In genomic region chr8:87160416-87160815, GRCm38 (mm10) we compare ENCODE assay signal across 25 mouse cellular contexts.
DNase-seq lines count a peak whose midpoint lies in the region; ATAC-seq and TF ChIP-seq lines count a peak whose summit lies in the region.
"Had no signal": no experiment of that assay in that cellular context is flagged by ENCODE, and none has a peak within 500 bp of the region (broad histone marks: within the 10 kb centered on the region; RNA-seq: fewer than 3 reads in every experiment).

No protein-coding gene starts in this region.

- ATAC-seq in hindbrain, embryonic 12.5 days (ENCODE audit: low FRiP score), result no peak
- 0 out of 2 replicates have a peak, but pooled peaks have one; percentile 21 for ATAC-seq in hindbrain, embryonic 14.5 days (ENCODE audit: low FRiP score)
- ATAC-seq in midbrain, embryonic 15.5 days (replicated peaks), result 0 out of 2 replicates have a peak, but pooled peaks have one; percentile 45
- ATAC-seq: intestine, embryonic 15.5 days; liver, postnatal 0 days; Patski had no signal

- H3K27ac ChIP-seq in hindbrain, embryonic 10.5 days, result 0 out of 2 replicates have a peak overlapping the region, but pooled peaks have one; percentile 35
- no peak overlapping the region for H3K27ac ChIP-seq in hindbrain, embryonic 12.5 days
- 0 out of 2 replicates have a peak overlapping the region, but pooled peaks have one; percentile 9 for H3K27ac ChIP-seq in hindbrain, embryonic 14.5 days
- H3K27ac ChIP-seq in midbrain, embryonic 15.5 days, result peak overlapping the region; percentile 62
- H3K27ac ChIP-seq: embryonic facial prominence, embryonic 15.5 days; gastrocnemius, adult 2 months; heart, embryonic 10.5 days; intestine, embryonic 15.5 days; layer of hippocampus, adult 2 months had no signal

- H3K9me3 ChIP-seq in hindbrain, embryonic 10.5 days, result no peaks in the 10 kb centered on the region
- H3K9me3 ChIP-seq in hindbrain, embryonic 12.5 days (replicated peaks), result no peaks in the 10 kb centered on the region
- no peaks in the 10 kb centered on the region for H3K9me3 ChIP-seq in hindbrain, embryonic 14.5 days (ENCODE audit: control insufficient read depth, low read length)
- H3K9me3 ChIP-seq in midbrain, embryonic 15.5 days, result no peaks in the 10 kb centered on the region
- H3K9me3 ChIP-seq: embryonic facial prominence, embryonic 15.5 days; heart, embryonic 10.5 days; intestine, embryonic 15.5 days had no signal

- H3K36me3 ChIP-seq in hindbrain, embryonic 10.5 days, result no peaks in the 10 kb centered on the region
- no peaks in the 10 kb centered on the region for H3K36me3 ChIP-seq in hindbrain, embryonic 12.5 days
- H3K36me3 ChIP-seq in hindbrain, embryonic 14.5 days (replicated peaks; ENCODE audit: control insufficient read depth, insufficient read depth), result no peaks in the 10 kb centered on the region
- no peaks in the 10 kb centered on the region for H3K36me3 ChIP-seq in midbrain, embryonic 15.5 days (replicated peaks)
- H3K36me3 ChIP-seq: embryonic facial prominence, embryonic 15.5 days; G1E; heart, embryonic 10.5 days; intestine, embryonic 15.5 days had no signal

- WGBS in hindbrain, embryonic 10.5 days, result 70% methylated on average over 2 of the region's 2 CpGs
- WGBS in hindbrain, embryonic 12.5 days, result 63% methylated on average over 2 of the region's 2 CpGs
- WGBS in hindbrain, embryonic 14.5 days, result 45% methylated on average over 2 of the region's 2 CpGs
- WGBS in midbrain, embryonic 15.5 days, result 58% methylated on average over 2 of the region's 2 CpGs

- DNase-seq in hindbrain, embryonic 10.5 days (ENCODE audit: low spot score), result no peak
- DNase-seq in brain, embryonic 14.5 days (ENCODE audit: low read depth), result peak; percentile 52
- peak; percentile 43 for DNase-seq in hindbrain, embryonic 14.5 days (ENCODE audit: low spot score)
- DNase-seq in lung, postnatal 4 days, result no peak
- DNase-seq in frontal cortex, adult 2 months (ENCODE audit: extremely low spot score in 1 of 2, low spot score in 1 of 2), result no peak
- no peak for DNase-seq in thymus, postnatal 14 days
- DNase-seq: adrenal gland, adult 2 months; cerebellum, adult 18-20 months; cerebellum, postnatal 14 days; gastrocnemius, adult 2 months; heart, postnatal 4 days; kidney, adult 9 months; kidney, postnatal 25 days; liver, postnatal 0 days; lung, postnatal 10 days; thymus, postnatal 4 days had no signal

- TF ChIP-seq POLR2A in brain, embryonic 14.5 days (IDR thresholded peaks at IDR 0.05; ENCODE audit: borderline replicate concordance, extremely low read depth, insufficient read depth, insufficient read length, poor library complexity, severe bottlenecking), result no peak

- H3K9ac ChIP-seq in hindbrain, embryonic 12.5 days, result no peak overlapping the region
- H3K9ac ChIP-seq in hindbrain, embryonic 14.5 days, result no peak overlapping the region
- H3K9ac ChIP-seq in midbrain, embryonic 15.5 days, result no peak overlapping the region
- H3K9ac ChIP-seq: embryonic facial prominence, embryonic 15.5 days; intestine, embryonic 15.5 days; liver, postnatal 0 days had no signal

- H3K4me2 ChIP-seq in hindbrain, embryonic 12.5 days (replicated peaks), result no peak overlapping the region
- no peak overlapping the region for H3K4me2 ChIP-seq in hindbrain, embryonic 14.5 days (replicated peaks)
- H3K4me2 ChIP-seq in midbrain, embryonic 15.5 days, result no peak overlapping the region
- H3K4me2 ChIP-seq: embryonic facial prominence, embryonic 15.5 days; intestine, embryonic 15.5 days had no signal

- peaks cover 33% of the 10 kb centered on the region for H3K4me1 ChIP-seq in hindbrain, embryonic 10.5 days (replicated peaks)
- H3K4me1 ChIP-seq in hindbrain, embryonic 12.5 days, result peaks cover 14% of the 10 kb centered on the region
- peaks cover 15% of the 10 kb centered on the region for H3K4me1 ChIP-seq in hindbrain, embryonic 14.5 days (replicated peaks; ENCODE audit: control insufficient read depth, insufficient read depth, low read length)
- H3K4me1 ChIP-seq in midbrain, embryonic 15.5 days, result peaks cover 14% of the 10 kb centered on the region
- H3K4me1 ChIP-seq: embryonic facial prominence, embryonic 15.5 days; intestine, embryonic 15.5 days had no signal

- no peak overlapping the region for H3K4me3 ChIP-seq in hindbrain, embryonic 10.5 days
- H3K4me3 ChIP-seq in hindbrain, embryonic 12.5 days, result no peak overlapping the region
- no peak overlapping the region for H3K4me3 ChIP-seq in hindbrain, embryonic 14.5 days (replicated peaks; ENCODE audit: low read length)
- no peak overlapping the region for H3K4me3 ChIP-seq in midbrain, embryonic 15.5 days
- H3K4me3 ChIP-seq: embryonic facial prominence, embryonic 15.5 days; gastrocnemius, adult 2 months; heart, embryonic 10.5 days; intestine, embryonic 15.5 days; layer of hippocampus, adult 2 months had no signal

- no peak for TF ChIP-seq CTCF in brain, embryonic 14.5 days (IDR thresholded peaks at IDR 0.05; ENCODE audit: borderline replicate concordance, extremely low read depth, insufficient read depth, insufficient read length)

- H3K27me3 ChIP-seq in hindbrain, embryonic 10.5 days (ENCODE audit: insufficient read depth, poor library complexity, severe bottlenecking), result peaks cover 80% of the 10 kb centered on the region
- H3K27me3 ChIP-seq in hindbrain, embryonic 12.5 days, result peaks cover 32% of the 10 kb centered on the region
- no peaks in the 10 kb centered on the region for H3K27me3 ChIP-seq in hindbrain, embryonic 14.5 days (ENCODE audit: control insufficient read depth, insufficient read depth, low read length)
- no peaks in the 10 kb centered on the region for H3K27me3 ChIP-seq in midbrain, embryonic 15.5 days (replicated peaks)
- H3K27me3 ChIP-seq: CH12.LX; embryonic facial prominence, embryonic 15.5 days; intestine, embryonic 15.5 days had no signal

Comparison
In these comparisons a context has a peak if more than half of its experiments do, and no peak if none do; other contexts are left out.
1. DNase-seq: peak in brain, embryonic 14.5 days (single experiment) and hindbrain, embryonic 14.5 days (single experiment); none in hindbrain, embryonic 10.5 days (single experiment), lung, postnatal 4 days (0 of 2), frontal cortex, adult 2 months (0 of 2) and thymus, postnatal 14 days (single experiment).